Mouse (Mus musculus) thymus, adult 2 months (tissue): ENCODE data around the gene Stk11ip. TPM values are rescaled to one million over a fixed set of nuclear protein-coding genes. Genes with fewer than 3 reads are reported as not detected.

Experiments used
- DNase-seq: peaks from one replicate; pipeline ENCODE4 v3.0.0; 2021
- H3K27ac ChIP-seq: fragments of 200-500 bp; 2 replicates; pipeline ENCODE4 v1.5.1; 2012; ENCODE audit warnings: low read length, control low read depth; ENCODE audit not compliant: control insufficient read depth, insufficient read depth
- H3K27me3 ChIP-seq: fragments of 200-500 bp; 2 replicates; pipeline ENCODE4 v1.6.1; 2012; ENCODE audit warnings: mild to moderate bottlenecking, low read length, moderate library complexity, mixed read lengths; ENCODE audit not compliant: control insufficient read depth, insufficient read depth
- H3K36me3 ChIP-seq: fragments of 200-500 bp; 2 replicates; pipeline ENCODE4 v1.6.1; 2012; ENCODE audit warnings: mild to moderate bottlenecking, low read length, moderate library complexity; ENCODE audit not compliant: control insufficient read depth, insufficient read depth
- H3K4me1 ChIP-seq: fragments of 200-500 bp; replicated peaks from 2 replicates; pipeline ENCODE4 v1.6.1; 2012; ENCODE audit warnings: low read length; ENCODE audit not compliant: control insufficient read depth, insufficient read depth
- H3K4me3 ChIP-seq: fragments of 200-500 bp; 2 replicates; pipeline ENCODE4 v1.5.1; 2012; ENCODE audit warnings: mild to moderate bottlenecking, low read length, control low read depth, moderate library complexity; ENCODE audit not compliant: control insufficient read depth, insufficient read depth
- CTCF ChIP-seq: fragments of 200-500 bp; IDR thresholded peaks from 2 replicates; pipeline ENCODE4 v1.5.1; 2012; ENCODE audit warnings: mild to moderate bottlenecking, control low read depth, low read length, moderate library complexity, borderline replicate concordance; ENCODE audit not compliant: control insufficient read depth, poor library complexity, insufficient read depth; ENCODE audit errors: extremely low read depth
- POLR2A ChIP-seq: fragments of 200-500 bp; IDR thresholded peaks from 2 replicates; pipeline ENCODE4 v1.6.1; 2012; ENCODE audit warnings: mild to moderate bottlenecking, low read length, control low read depth, moderate library complexity; ENCODE audit not compliant: control insufficient read depth, poor library complexity, insufficient read depth; ENCODE audit errors: extremely low read depth
- WGBS: fragments of 180-500 bp; shearing (Covaris S2); methylation state at CpG from one replicate; pipeline ENCODE4 v1.1.7; 2018; 5-methylcytosine and 5-hydroxymethylcytosine counted together
- polyA plus RNA-seq: library from polyadenylated mRNA; depleted of rRNA; stranded (reverse); fragments of >200 nt; gene quantifications from 2 replicates; pipeline ENCODE4 v1.2.3, GENCODE M21; 2012

Stk11ip gene
- polyA plus RNA-seq, 1 experiment = 93.0 TPM

- no peaks in the 10 kb centered on the region; the same call in 1 of the 2 replicates for H3K4me1 ChIP-seq
- no peak overlapping the region for H3K4me3 ChIP-seq
- no peaks in the 10 kb centered on the region for H3K36me3 ChIP-seq
- 93% methylated on average over 4 of the region's 4 CpGs for WGBS
- TF ChIP-seq CTCF = no peak
- no peak for TF ChIP-seq POLR2A
- no peak overlapping the region for H3K27ac ChIP-seq
- H3K27me3 ChIP-seq = peaks cover 3% of the 10 kb centered on the region; the same call in 1 of the 2 replicates
- DNase-seq = no peak
Measured at GRCm38 (mm10) chr1:75511437-75512210, 9.7 kb upstream of the Stk11ip start.

GRCm38 (mm10) chr1:75512550-75512949 lies 8.8 kb upstream of the Stk11ip start:
- TF ChIP-seq POLR2A (no peak), CTCF (no peak)
- 91% methylated on average over 3 of the region's 3 CpGs for WGBS
- no peak for DNase-seq
- H3K4me3 ChIP-seq = no peak overlapping the region
- peaks cover 2% of the 10 kb centered on the region; the same call in 1 of the 2 replicates for H3K27me3 ChIP-seq
- H3K4me1 ChIP-seq = no peaks in the 10 kb centered on the region; the same call in 1 of the 2 replicates
- no peak overlapping the region for H3K27ac ChIP-seq
- no peaks in the 10 kb centered on the region for H3K36me3 ChIP-seq

DNA sequence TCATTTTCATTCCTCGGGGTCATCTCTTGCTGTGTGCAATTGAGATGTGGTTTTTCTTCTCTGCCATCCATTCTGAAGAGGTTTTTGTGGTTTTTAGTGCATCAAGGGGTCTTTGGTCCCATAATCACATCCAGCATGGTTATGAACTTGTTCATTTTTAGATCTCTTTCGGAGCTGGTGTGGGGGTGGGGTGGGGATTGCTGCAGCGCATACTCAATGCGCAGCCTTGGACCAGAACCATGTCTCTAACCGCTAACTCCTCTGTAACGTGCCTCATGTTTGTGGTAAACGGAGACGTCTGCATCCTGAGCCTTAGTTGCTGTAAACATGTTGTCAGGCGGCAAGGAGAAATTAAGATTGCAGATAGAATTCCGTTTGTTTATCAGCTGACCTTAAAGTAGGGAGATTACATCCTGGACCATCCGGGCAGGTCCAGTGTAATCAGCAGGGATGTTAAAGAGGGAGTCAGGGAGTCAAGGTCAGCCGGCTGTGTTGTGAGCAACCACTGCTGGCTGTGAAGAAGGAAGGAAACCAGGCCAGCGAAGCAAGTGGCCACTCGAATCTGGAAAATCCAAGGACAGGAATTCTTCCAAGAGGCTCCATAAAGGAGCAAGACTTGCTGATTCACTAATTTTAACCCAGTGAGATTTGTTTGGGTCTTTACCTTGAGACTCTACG lies 4.5 kb upstream of the Stk11ip start:
- TF ChIP-seq POLR2A = no peak
- no peak for TF ChIP-seq CTCF
- DNase-seq = no peak
- 85% methylated on average over 15 of the region's 15 CpGs for WGBS
- Histone ChIP-seq H3K27me3 (no peaks in the 10 kb centered on the region), H3K4me3 (no peak overlapping the region), H3K4me1 (no peaks in the 10 kb centered on the region), H3K27ac (no peak overlapping the region), H3K36me3 (no peaks in the 10 kb centered on the region)

DNA sequence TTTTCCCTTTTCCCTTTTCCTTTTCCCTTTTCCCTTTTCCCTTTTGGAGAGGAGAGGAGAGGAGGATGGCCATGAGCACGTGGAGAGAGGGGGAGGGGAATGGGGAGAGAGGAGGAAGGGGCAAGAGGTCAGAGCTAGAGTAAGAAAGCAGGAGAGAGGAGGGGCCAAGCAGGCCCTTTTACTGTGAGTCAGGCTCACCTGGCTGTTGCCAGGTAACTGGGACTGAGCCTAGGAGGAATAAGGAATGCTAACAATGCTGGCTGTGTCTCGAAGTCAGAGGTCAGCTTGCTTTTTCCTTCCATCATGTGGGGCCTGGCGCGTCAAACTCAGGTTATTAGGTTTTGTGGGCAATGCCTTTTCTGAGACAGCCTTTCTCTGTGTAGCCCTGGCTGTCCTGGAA lies 3.3 kb upstream of the Stk11ip start:
- Histone ChIP-seq H3K36me3 (no peaks in the 10 kb centered on the region), H3K4me3 (no peak overlapping the region), H3K4me1 (no peaks in the 10 kb centered on the region), H3K27ac (no peak overlapping the region), H3K27me3 (no peaks in the 10 kb centered on the region)
- 96% methylated on average over 3 of the region's 4 CpGs for WGBS
- TF ChIP-seq CTCF (no peak), POLR2A (no peak)
- no peak for DNase-seq

- H3K27me3 ChIP-seq = no peaks in the 10 kb centered on the region
- WGBS = 93% methylated on average over 4 of the region's 4 CpGs
- H3K27ac ChIP-seq = no peak overlapping the region
- H3K4me3 ChIP-seq = no peak overlapping the region
- no peak for TF ChIP-seq POLR2A
- TF ChIP-seq CTCF = no peak
- no peaks in the 10 kb centered on the region for H3K4me1 ChIP-seq
- no peaks in the 10 kb centered on the region for H3K36me3 ChIP-seq
- no peak for DNase-seq
Measured at GRCm38 (mm10) chr1:75518427-75518826, 2.9 kb upstream of the Stk11ip start.

DNA sequence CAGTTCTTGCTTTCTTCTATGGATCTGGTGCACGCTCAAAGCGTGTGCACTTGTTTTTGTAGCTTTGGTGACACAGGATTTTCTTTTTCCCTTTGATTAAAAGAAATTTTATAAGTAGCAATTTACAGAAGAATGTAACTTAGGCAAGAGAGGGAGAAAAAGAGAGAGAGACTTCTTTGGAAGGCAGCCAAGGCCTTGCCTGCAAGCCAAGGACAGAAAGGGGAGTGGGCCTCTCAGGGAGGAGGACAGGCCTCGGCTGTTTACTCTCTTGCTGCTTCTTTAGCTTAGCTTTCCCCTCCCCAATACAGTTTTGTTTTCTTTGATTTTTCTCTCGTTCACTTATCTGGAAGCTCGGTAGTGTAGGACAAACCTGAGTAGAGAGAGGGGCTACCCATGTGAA lies 1.8 kb upstream of the Stk11ip start:
- TF ChIP-seq CTCF = no peak
- no peak for TF ChIP-seq POLR2A
- Histone ChIP-seq H3K4me1 (no peaks in the 10 kb centered on the region), H3K27me3 (no peaks in the 10 kb centered on the region), H3K36me3 (no peaks in the 10 kb centered on the region), H3K27ac (no peak overlapping the region), H3K4me3 (no peak overlapping the region)
- no peak for DNase-seq
- WGBS = 90% methylated on average over 5 of the region's 5 CpGs
